Mouse (Mus musculus) central nervous system, embryonic 18 days (tissue): Measurements from ENCODE around the gene Opn3. TPM values are rescaled to one million over a fixed set of nuclear protein-coding genes. Genes with fewer than 3 reads are reported as not detected.

Source experiments
- polyA plus RNA-seq: library from polyadenylated mRNA; depleted of rRNA; stranded (reverse); fragments of >200 nt; gene quantifications from 2 replicates; pipeline ENCODE4 v1.2.3, GENCODE M21; 2012; rRNA removed

Opn3 gene
- polyA plus RNA-seq = 4.0 and 4.2 TPM in 2 replicates

DNA sequence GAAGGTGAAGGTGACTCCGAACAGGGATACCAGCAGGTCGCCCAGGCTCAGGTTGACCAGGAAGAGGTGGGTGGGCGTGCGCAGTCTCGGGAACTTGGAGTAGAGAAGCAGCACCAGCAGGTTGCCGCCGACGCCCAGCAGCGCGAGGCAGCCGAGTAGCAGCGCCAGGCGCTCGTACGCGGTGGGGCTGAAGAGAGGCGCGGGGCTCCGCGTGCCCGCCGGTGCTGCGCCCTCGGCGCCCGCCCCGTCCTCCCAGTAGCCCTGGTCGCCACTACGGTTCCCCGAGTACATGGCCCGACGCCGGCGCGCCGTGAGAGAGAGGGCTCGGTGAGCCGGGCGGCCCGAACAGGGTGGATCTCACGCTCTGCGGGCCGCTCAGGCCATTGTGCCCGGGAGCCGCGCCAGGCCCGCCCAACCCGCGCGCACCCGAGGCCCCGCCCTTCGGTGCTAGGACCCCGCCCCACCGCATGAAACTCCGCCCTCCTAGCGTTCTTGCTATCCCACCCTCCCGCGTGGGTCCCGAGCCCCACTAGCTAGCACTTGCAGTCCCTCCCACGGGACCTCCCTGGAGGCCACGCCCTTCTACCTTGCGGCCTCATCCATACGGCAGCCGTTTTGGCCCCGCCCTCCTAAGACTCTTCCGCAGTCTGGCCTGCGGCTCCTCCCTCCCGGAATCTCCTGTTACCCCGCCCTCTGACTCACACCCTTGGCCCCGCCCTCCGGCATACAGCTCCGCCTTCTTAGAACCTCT is at the start of gene Opn3, which contains the start of gene Chml:
TSS of gene Opn3 (minus strand) at position 531 of the 751 bp plus-strand sequence.
TSS of gene Chml (minus strand) at position 656 of the 751 bp plus-strand sequence.

DNA sequence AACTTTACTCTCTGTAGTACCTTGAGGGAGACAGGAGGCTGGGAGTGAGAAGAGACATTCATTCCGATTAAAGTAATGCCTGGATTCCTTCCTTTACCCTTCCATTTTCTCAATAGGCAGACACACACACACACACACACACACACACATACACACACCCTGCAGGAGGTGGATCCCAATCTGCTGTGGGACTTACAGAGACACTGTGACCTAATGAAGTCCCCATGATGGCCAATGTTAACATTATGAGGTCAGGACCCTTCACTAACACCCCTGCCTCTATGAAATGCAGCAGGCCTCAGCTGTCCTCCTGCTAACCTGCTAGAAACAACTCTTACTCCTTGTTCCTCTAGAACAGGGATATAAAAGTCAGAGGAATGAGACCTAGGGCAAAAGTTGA is 5.7 kb upstream of the Opn3 start, which contains the start of gene Wdr64:
TSS of gene Wdr64 (plus strand) at position 301 of the 400 bp plus-strand sequence.

DNA sequence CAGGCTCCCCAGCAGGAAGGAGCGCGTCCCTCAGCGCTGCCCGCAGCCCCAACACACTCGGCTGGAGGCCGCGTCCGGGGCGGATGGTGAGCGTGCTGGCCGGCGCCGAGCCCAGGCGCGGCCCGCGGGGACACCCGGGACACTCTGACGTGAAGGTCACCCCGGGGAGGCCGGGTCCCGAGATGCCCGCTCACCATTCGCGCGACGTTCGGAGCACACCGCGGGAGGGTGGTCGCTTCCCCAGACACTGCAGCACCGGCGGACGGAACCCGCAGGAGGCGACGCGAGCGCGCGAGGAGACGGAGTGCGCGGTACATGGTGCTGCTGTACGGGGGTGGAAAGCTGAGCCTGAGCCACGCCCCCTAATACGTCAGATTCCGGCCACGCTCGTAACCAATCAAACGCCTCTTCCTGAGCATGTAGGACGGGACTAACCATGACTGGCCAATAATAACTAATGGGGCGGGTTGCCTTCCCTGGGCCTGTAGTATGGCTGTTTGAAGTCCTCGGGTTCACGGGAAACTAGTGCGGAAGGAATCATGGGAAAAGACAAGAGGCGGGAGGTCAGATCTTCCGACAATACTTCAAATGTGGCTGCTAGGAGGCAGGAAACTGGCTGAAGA is 67.2 kb downstream of the Opn3 start, which contains the start of gene Fh1:
TSS of gene Fh1 (minus strand) at position 379 of the 623 bp plus-strand sequence.

DNA sequence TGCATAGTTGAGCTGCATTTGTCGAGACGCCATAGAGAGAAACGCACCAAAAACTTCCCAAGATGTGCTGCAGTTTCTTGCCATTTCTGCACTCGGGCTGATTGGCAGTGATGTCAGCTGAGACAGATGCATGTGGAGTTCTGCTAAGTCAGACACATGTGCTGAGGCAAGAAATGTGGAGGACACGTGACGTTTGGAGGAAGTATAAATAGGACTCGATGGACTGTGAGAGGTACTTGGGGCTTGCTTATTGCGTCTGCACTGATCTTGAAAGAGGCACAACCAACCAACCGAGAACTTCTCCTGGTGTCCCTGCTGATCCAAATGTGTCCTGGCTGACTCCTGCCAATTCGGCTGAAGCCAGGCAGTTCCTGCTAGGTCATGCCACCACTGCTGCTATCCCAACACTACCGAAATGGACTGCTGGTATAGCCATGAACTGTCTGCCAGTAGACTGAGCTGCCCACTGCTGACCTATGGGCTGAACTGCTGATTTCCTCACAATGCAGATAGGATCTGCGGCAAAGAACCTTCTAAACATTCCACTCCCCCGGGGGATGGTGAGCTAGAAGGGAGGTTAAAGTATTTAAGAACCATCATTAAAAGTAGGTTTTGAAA is 72.7 kb downstream of the Opn3 start, which contains the start of gene Kmo:
TSS of gene Kmo (plus strand) at position 568 of the 618 bp plus-strand sequence.

Other genes starting within 250 kb of the Opn3 start
- 35.3 and 38.6 TPM in 2 replicates for gene Rgs7, start 200.3 kb downstream of the Opn3 start, polyA plus RNA-seq
- gene Kmo, start 72.4 kb downstream of the Opn3 start, polyA plus RNA-seq = not detected in 2 replicates
- 86.6 and 89.7 TPM in 2 replicates for gene Fh1, start 67.1 kb downstream of the Opn3 start, polyA plus RNA-seq
- gene Chml, start 125 bp upstream of the Opn3 start, polyA plus RNA-seq = 4.7 and 5.7 TPM in 2 replicates
- 0.03 TPM in 2 replicates for gene Wdr64, start 5.8 kb upstream of the Opn3 start, polyA plus RNA-seq
- gene Exo1, start 187.8 kb upstream of the Opn3 start, polyA plus RNA-seq = 1.7 and 2.2 TPM in 2 replicates
- gene Gm38100, start 227.6 kb upstream of the Opn3 start, polyA plus RNA-seq = not detected in 2 replicates